Mouse (Mus musculus) T-cell, adult 2 months (primary cell): ENCODE data around the gene Gm4981.
"Not testable (repeated sequence)": the region's sequence is repeated elsewhere in the genome, so short reads cannot be mapped to it uniquely, and the experiment has no call there.

Experiments
- DNase-seq: peaks from one replicate; pipeline ENCODE4 v3.0.0; 2022; ENCODE audit warnings: low spot score

Gene Gm4981

GRCm38 (mm10) chr10:58223161-58223560, 13.3 kb downstream of the Gm4981 start:
- DNase-seq = not testable (repeated sequence)

- DNase-seq = peak; percentile 41
Observed at GRCm38 (mm10) chr10:58221571-58221970, 14.9 kb downstream of the Gm4981 start.

GRCm38 (mm10) chr10:58220726-58221125, 15.8 kb downstream of the Gm4981 start:
- no peak for DNase-seq

- DNase-seq = no peak
Observed at GRCm38 (mm10) chr10:58217366-58217765, 19.1 kb downstream of the Gm4981 start.

GRCm38 (mm10) chr10:58215353-58215752, 21.1 kb downstream of the Gm4981 start:
- no peak for DNase-seq

- DNase-seq = no peak
Observed at GRCm38 (mm10) chr10:58214934-58215333, 21.6 kb downstream of the Gm4981 start.

- no peak for DNase-seq
Observed at GRCm38 (mm10) chr10:58214497-58214896, 22.0 kb downstream of the Gm4981 start.

- no peak for DNase-seq
Observed at GRCm38 (mm10) chr10:58212230-58212629, 24.3 kb downstream of the Gm4981 start.

GRCm38 (mm10) chr10:58211213-58211612, 25.3 kb downstream of the Gm4981 start:
- DNase-seq = no peak

GRCm38 (mm10) chr10:58210514-58210913, 26.0 kb downstream of the Gm4981 start:
- DNase-seq = no peak

- no peak for DNase-seq
Observed at GRCm38 (mm10) chr10:58209710-58210467, 26.6 kb downstream of the Gm4981 start.

GRCm38 (mm10) chr10:58206639-58207404, 29.7 kb downstream of the Gm4981 start:
- DNase-seq = no peak

GRCm38 (mm10) chr10:58205986-58206385, 30.5 kb downstream of the Gm4981 start:
- DNase-seq = no peak
